Mouse (Mus musculus) CH12.LX (cell line): ENCODE measurements at regions not wholly inside any gene's neighbourhood (a gene's known extent, or its start where the extent isn't known, plus 50 kb on each side); places are given as distances from the start of the nearest gene placed in this dataset.

ENCODE experiments used
- DNase-seq: peaks from one replicate; pipeline ENCODE4 v3.0.0-alpha.2; 2013; ENCODE audit errors: extremely low read depth
- H3K27ac ChIP-seq: 2 replicates; pipeline ENCODE4 v1.5.1; 2012; ENCODE audit warnings: low read depth, mild to moderate bottlenecking, control low read depth, moderate library complexity; ENCODE audit not compliant: insufficient read depth
- H3K27me3 ChIP-seq: replicated peaks from 2 replicates; pipeline ENCODE3; 2012; ENCODE audit warnings: inconsistent platforms
- H3K36me3 ChIP-seq, 2 experiments: replicated peaks in 1 of 2; 2 replicates each; pipeline versions ENCODE3 to v1.6.1; 2012; ENCODE audit warnings: inconsistent platforms in 1 of 2, low read length in 1 of 2, mild to moderate bottlenecking in 1 of 2, mixed read lengths in 1 of 2, moderate library complexity in 1 of 2; ENCODE audit not compliant: control insufficient read depth in 1 of 2, insufficient read depth in 1 of 2
- H3K4me1 ChIP-seq, 2 experiments: 2 replicates each; pipeline ENCODE4 v1.6.1; 2012; ENCODE audit warnings: inconsistent platforms in 1 of 2, moderate library complexity in 1 of 2; ENCODE audit not compliant: insufficient read depth in 2 of 2, control insufficient read depth in 1 of 2
- H3K4me2 ChIP-seq: 2 replicates; pipeline ENCODE4 v1.6.1; 2012; ENCODE audit warnings: low read depth, mild to moderate bottlenecking, control low read depth; ENCODE audit not compliant: poor library complexity, insufficient read depth, severe bottlenecking
- H3K4me3 ChIP-seq, 3 experiments: fragments of 150-350 bp in 1 of 3; sonication (generic) in 1 of 3; replicated peaks in 1 of 3; 2 replicates each; pipeline versions ENCODE3 to v1.5.1; 2011 to 2012; ENCODE audit warnings: low read depth in 2 of 3, low read length in 2 of 3, mild to moderate bottlenecking in 2 of 3, moderate library complexity in 2 of 3, control low read depth in 1 of 3, improper control_type of control experiment in 1 of 3, inconsistent platforms in 1 of 3, mixed read lengths in 1 of 3; ENCODE audit not compliant: poor library complexity in 1 of 3
- H3K79me2 ChIP-seq: replicated peaks from 2 replicates; pipeline ENCODE4 v1.6.1; 2012; ENCODE audit warnings: mild to moderate bottlenecking, moderate library complexity; ENCODE audit not compliant: control insufficient read depth, poor library complexity, insufficient read depth, severe bottlenecking; ENCODE audit errors: extremely low read depth
- H3K9ac ChIP-seq: 2 replicates; pipeline ENCODE4 v1.6.1; 2012; ENCODE audit warnings: low read depth, mild to moderate bottlenecking, control low read depth, moderate library complexity; ENCODE audit not compliant: insufficient read depth
- H3K9me3 ChIP-seq: replicated peaks from 2 replicates; pipeline ENCODE3; 2012; ENCODE audit warnings: low read length, inconsistent platforms, mixed read lengths
- BHLHE40 ChIP-seq: IDR thresholded peaks from 2 replicates; pipeline ENCODE4 v1.6.1; 2011; ENCODE audit warnings: mild to moderate bottlenecking, low read depth, low read length, improper control_type of control experiment
- CHD2 ChIP-seq: IDR thresholded peaks from 2 replicates; pipeline ENCODE4 v1.6.1; 2011; ENCODE audit warnings: low read length, improper control_type of control experiment
- CTCF ChIP-seq, 2 experiments: IDR thresholded peaks in 1 of 2; conservative IDR thresholded peaks in 1 of 2; 2 replicates each; pipeline ENCODE4 v1.5.1; 2011 to 2012; ENCODE audit warnings: low read depth in 2 of 2, low read length in 2 of 2, improper control_type of control experiment in 1 of 2, inconsistent platforms in 1 of 2, mild to moderate bottlenecking in 1 of 2, moderate library complexity in 1 of 2
- E2F4 ChIP-seq: IDR thresholded peaks from 2 replicates; pipeline ENCODE4 v1.6.1; 2011; ENCODE audit warnings: low read depth, low read length, improper control_type of control experiment; ENCODE audit not compliant: insufficient replicate concordance
- ELF1 ChIP-seq: IDR thresholded peaks from 2 replicates; pipeline ENCODE4 v1.6.1; 2014; ENCODE audit warnings: low read depth, mild to moderate bottlenecking, inconsistent platforms, low read length, improper control_type of control experiment
- EP300 ChIP-seq: IDR thresholded peaks from 2 replicates; pipeline ENCODE4 v1.6.1; 2011; ENCODE audit warnings: low read length, improper control_type of control experiment
- GABPA ChIP-seq: IDR thresholded peaks from 2 replicates; pipeline ENCODE4 v1.6.1; 2012; ENCODE audit warnings: low read depth, low read length, improper control_type of control experiment, inconsistent platforms; ENCODE audit not compliant: insufficient replicate concordance
- JUN ChIP-seq: IDR thresholded peaks from 2 replicates; pipeline ENCODE4 v1.6.1; 2011; ENCODE audit warnings: low read depth, mild to moderate bottlenecking, low read length, improper control_type of control experiment, moderate library complexity; ENCODE audit not compliant: insufficient read depth
- MAFK ChIP-seq: IDR thresholded peaks from 2 replicates; pipeline ENCODE4 v1.6.1; 2011; ENCODE audit warnings: low read length, improper control_type of control experiment; ENCODE audit not compliant: insufficient replicate concordance
- MAX ChIP-seq: IDR thresholded peaks from 2 replicates; pipeline ENCODE4 v1.6.1; 2011; ENCODE audit warnings: low read length, improper control_type of control experiment
- MEF2A ChIP-seq: IDR thresholded peaks from 2 replicates; pipeline ENCODE4 v1.6.1; 2014; ENCODE audit warnings: low read depth, mild to moderate bottlenecking, inconsistent platforms, low read length, improper control_type of control experiment, borderline replicate concordance
- MXI1 ChIP-seq: IDR thresholded peaks from 2 replicates; pipeline ENCODE4 v1.6.1; 2011; ENCODE audit warnings: mild to moderate bottlenecking, low read depth, low read length, improper control_type of control experiment
- NELFE ChIP-seq: IDR thresholded peaks from 2 replicates; pipeline ENCODE4 v1.6.1; 2011; ENCODE audit warnings: low read depth, low read length, improper control_type of control experiment
- NRF1 ChIP-seq: IDR thresholded peaks from 2 replicates; pipeline ENCODE4 v1.6.1; 2014; ENCODE audit warnings: low read depth, mild to moderate bottlenecking, inconsistent platforms, low read length, improper control_type of control experiment, moderate library complexity
- PAX5 ChIP-seq: IDR thresholded peaks from 2 replicates; pipeline ENCODE4 v1.6.1; 2012; ENCODE audit warnings: low read length, inconsistent platforms, mixed read lengths
- POLR2A ChIP-seq: IDR thresholded peaks from 2 replicates; pipeline ENCODE4 v1.6.1; 2011; ENCODE audit warnings: low read depth, mild to moderate bottlenecking, improper control_type of control experiment, low read length
- POLR2AphosphoS2 ChIP-seq: IDR thresholded peaks from 2 replicates; pipeline ENCODE4 v1.6.1; 2011; ENCODE audit warnings: low read depth, low read length, improper control_type of control experiment
- RAD21 ChIP-seq: IDR thresholded peaks from 2 replicates; pipeline ENCODE4 v1.6.1; 2011; ENCODE audit warnings: low read depth, mild to moderate bottlenecking, low read length, improper control_type of control experiment, moderate library complexity
- RCOR1 ChIP-seq: conservative IDR thresholded peaks from 2 replicates; pipeline ENCODE4 v1.6.1; 2012; ENCODE audit warnings: low read depth, mild to moderate bottlenecking, inconsistent platforms, low read length, improper control_type of control experiment
- SIN3A ChIP-seq: IDR thresholded peaks from 2 replicates; pipeline ENCODE4 v1.6.1; 2012; ENCODE audit warnings: low read length, improper control_type of control experiment, inconsistent platforms
- SMC3 ChIP-seq: IDR thresholded peaks from 2 replicates; pipeline ENCODE4 v1.6.1; 2011; ENCODE audit warnings: low read depth, low read length, improper control_type of control experiment
- TCF12 ChIP-seq: IDR thresholded peaks from 2 replicates; pipeline ENCODE4 v1.6.1; 2014; ENCODE audit warnings: low read depth, mild to moderate bottlenecking, inconsistent platforms, low read length, improper control_type of control experiment
- UBTF ChIP-seq: IDR thresholded peaks from 2 replicates; pipeline ENCODE4 v1.6.1; 2012; ENCODE audit warnings: low read depth, mild to moderate bottlenecking, inconsistent platforms, low read length, improper control_type of control experiment, moderate library complexity
- USF1 ChIP-seq: IDR thresholded peaks from 2 replicates; pipeline ENCODE4 v1.6.1; 2014; ENCODE audit warnings: low read depth, mild to moderate bottlenecking, inconsistent platforms, low read length, improper control_type of control experiment
- USF2 ChIP-seq: conservative IDR thresholded peaks from 2 replicates; pipeline ENCODE4 v1.6.1; 2011; ENCODE audit warnings: low read depth, low read length, improper control_type of control experiment
- ZC3H11A ChIP-seq: IDR thresholded peaks from 2 replicates; pipeline ENCODE4 v1.6.1; 2012; ENCODE audit warnings: low read depth, mild to moderate bottlenecking, inconsistent platforms, low read length, improper control_type of control experiment
- ZKSCAN1 ChIP-seq: IDR thresholded peaks from 2 replicates; pipeline ENCODE4 v1.6.1; 2012; ENCODE audit warnings: low read depth, inconsistent platforms, low read length, improper control_type of control experiment, borderline replicate concordance
- ZMIZ1 ChIP-seq: IDR thresholded peaks from 2 replicates; pipeline ENCODE4 v1.6.1; 2012; ENCODE audit warnings: low read depth, mild to moderate bottlenecking, inconsistent platforms, low read length, improper control_type of control experiment
- ZNF384 ChIP-seq: IDR thresholded peaks from 2 replicates; pipeline ENCODE4 v1.6.1; 2012; ENCODE audit warnings: low read depth, low read length, improper control_type of control experiment, inconsistent platforms
- dilution Hi-C: fragments of 300-500 bp; cut with MboI; formaldehyde crosslinking; loops from 2 replicates; pipeline ENCODE4 v1.14.3; 2020; ENCODE audit warnings: low sequenced_read_pairs; ENCODE audit not compliant: extremely low pct_unique_long_range_greater_than_20kb, extremely low pct_ligation_motif_present
- in situ Hi-C: fragments of 300-500 bp; cut with MboI; formaldehyde crosslinking; loops from 3 replicates; pipeline ENCODE4 v1.14.3; 2019; ENCODE audit warnings: low sequenced_read_pairs, low pct_ligation_motif_present, low pct_unique_long_range_greater_than_20kb, mixed read lengths

DNA sequence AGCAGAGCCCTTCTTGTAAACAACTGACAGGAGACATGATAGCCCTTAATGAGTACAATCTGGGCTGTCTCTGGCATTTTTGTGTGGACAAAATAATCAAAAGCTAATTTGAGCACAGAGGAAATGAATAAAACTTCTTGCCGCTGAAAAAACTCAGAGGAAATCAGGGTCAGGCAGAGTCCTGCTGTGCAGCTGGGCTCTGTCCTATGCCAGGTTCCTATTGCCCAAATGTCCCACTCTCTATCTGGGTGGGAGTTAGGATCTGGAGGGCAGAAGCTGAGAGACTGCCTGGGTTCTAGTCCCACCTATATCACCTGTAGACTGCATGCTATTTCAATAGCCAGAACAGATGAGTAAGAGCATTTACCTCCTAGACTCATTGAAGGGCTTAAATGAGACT lies 83.8 kb upstream of the Bmp2k start (continued):
- TF ChIP-seq GABPA = no peak

DNA sequence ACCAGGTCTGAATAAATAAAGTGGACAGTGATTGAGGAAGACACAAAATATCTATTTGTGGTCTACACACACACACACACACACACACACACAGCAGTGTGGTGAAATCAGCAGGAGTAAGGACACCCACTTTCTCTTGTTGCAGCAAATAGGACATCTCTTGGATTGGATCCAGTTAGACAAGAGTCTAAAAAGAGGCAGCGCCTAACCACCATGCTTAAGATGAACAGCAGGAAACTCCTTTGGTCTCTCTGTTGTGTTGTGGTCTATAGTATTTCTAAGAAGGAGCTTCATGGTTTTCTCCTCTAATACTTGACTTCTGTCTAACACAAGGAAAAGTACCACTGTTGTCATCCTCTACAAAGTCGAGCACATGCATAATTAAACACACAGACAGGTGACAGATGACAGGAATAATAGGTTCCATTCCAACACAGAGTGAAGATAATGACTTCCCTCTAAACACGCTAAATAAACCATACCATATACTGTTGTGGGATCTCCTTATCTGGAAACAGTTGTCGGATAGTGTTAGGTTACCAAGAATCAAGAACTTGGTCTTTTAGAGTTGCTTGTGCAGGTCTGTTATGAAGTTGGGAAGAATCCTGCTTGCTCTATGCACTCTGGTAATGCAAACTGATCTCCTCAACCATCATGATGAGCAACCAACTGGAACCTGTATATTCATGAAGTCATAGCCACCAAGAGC lies 82.6 kb upstream of the Bmp2k start:
- dilution Hi-C loops = no loop called here
- no peak for TF ChIP-seq NELFE
- H3K4me3 ChIP-seq = no peak overlapping the region
- no peaks in the 10 kb centered on the region for H3K27me3 ChIP-seq
- H3K36me3 ChIP-seq = no peaks in the 10 kb centered on the region
- DNase-seq = no peak
- peaks cover 22 to 62% of the 10 kb centered on the region in 2 experiments for H3K4me1 ChIP-seq
- in situ Hi-C loops = loop anchor here (10.0 kb wide), 1 partner anchor 140 kb away; no protein-coding TSS in a partner anchor
- no peaks in the 10 kb centered on the region for H3K9me3 ChIP-seq
- H3K27ac ChIP-seq = no peak overlapping the region
- H3K9ac ChIP-seq = no peak overlapping the region
- H3K79me2 ChIP-seq = peaks cover 6% of the 10 kb centered on the region
- H3K4me2 ChIP-seq = no peak overlapping the region

DNA sequence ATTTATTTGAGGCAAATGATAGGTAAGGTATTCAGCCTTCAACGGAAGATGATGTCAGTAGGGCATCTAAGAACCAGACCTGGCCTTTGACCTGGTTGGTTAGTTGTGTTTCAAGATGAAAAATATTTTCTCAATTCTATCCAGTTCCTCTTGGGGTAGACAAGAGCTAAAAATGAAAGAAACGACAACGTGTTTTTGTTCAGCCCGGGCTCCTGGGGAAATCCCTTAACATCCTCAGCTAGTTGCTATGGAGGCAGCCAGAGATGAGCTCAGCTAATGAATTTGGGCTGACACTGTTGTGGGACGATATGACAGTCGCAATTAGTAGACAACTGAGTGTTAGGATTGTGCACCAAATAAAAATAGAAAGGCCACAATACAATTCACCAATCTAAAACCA lies 80.6 kb upstream of the Bmp2k start:
- Histone ChIP-seq H3K9ac (peak overlapping the region; percentile 96), H3K4me1 (peaks cover 27 to 59% of the 10 kb centered on the region in 2 experiments), H3K27me3 (no peaks in the 10 kb centered on the region), H3K27ac (peak overlapping the region; percentile 94), H3K4me2 (peak overlapping the region; percentile 44), H3K79me2 (peaks cover 6% of the 10 kb centered on the region), H3K4me3 (peak overlapping the region in 2 of 3 experiments; percentile 16 to 19), H3K36me3 (no peaks in the 10 kb centered on the region), H3K9me3 (no peaks in the 10 kb centered on the region)
- in situ Hi-C loops = loop anchor here (10.0 kb wide), 1 partner anchor 138 kb away; no protein-coding TSS in a partner anchor
- DNase-seq = peak; percentile 92
- dilution Hi-C loops = no loop called here
- no peak for TF ChIP-seq USF2
- TF ChIP-seq MEF2A = peak; percentile 85
- no peak for TF ChIP-seq POLR2AphosphoS2
- TF ChIP-seq NRF1 = no peak
- TF ChIP-seq ZNF384 = 0 out of 2 replicates have a peak, but pooled peaks have one; percentile 20
- TF ChIP-seq MAX = peak; percentile 90
- peak; percentile 65 for TF ChIP-seq EP300
- peak; percentile 90 for TF ChIP-seq RAD21
- TF ChIP-seq UBTF = no peak
- TF ChIP-seq GABPA = no peak
- TF ChIP-seq ZMIZ1 = no peak
- TF ChIP-seq PAX5 = no peak
- TF ChIP-seq POLR2A = no peak
- TF ChIP-seq ZC3H11A = peak; percentile 9; the same call in 1 of the 2 replicates
- peak; percentile 61 for TF ChIP-seq SMC3
- peak; percentile 80 for TF ChIP-seq MXI1
- peak; percentile 12 to 77; a peak in 2 of 4 replicates for TF ChIP-seq CTCF (conservative IDR thresholded peaks at IDR 0.05 in 1 of 2, IDR thresholded peaks at IDR 0.05 in 1 of 2; ENCODE audit: low read depth in 2 of 2, low read length in 2 of 2)
- peak; percentile 57; the same call in 1 of the 2 replicates for TF ChIP-seq TCF12
- TF ChIP-seq ELF1 = no peak
- 0 out of 2 replicates have a peak, but pooled peaks have one; percentile 26 for TF ChIP-seq RCOR1
- no peak for TF ChIP-seq USF1
- TF ChIP-seq SIN3A = peak; percentile 39; the same call in 1 of the 2 replicates
- no peak for TF ChIP-seq CHD2
- TF ChIP-seq NELFE = no peak
- TF ChIP-seq JUN = peak; percentile 62
- peak; percentile 62; the same call in 1 of the 2 replicates for TF ChIP-seq E2F4
- TF ChIP-seq MAFK = peak; percentile 53; the same call in 1 of the 2 replicates
- peak; percentile 42; the same call in 1 of the 2 replicates for TF ChIP-seq BHLHE40
- no peak for TF ChIP-seq ZKSCAN1
